Mouse (Mus musculus): ENCODE results near the gene Astn2.

DNA sequence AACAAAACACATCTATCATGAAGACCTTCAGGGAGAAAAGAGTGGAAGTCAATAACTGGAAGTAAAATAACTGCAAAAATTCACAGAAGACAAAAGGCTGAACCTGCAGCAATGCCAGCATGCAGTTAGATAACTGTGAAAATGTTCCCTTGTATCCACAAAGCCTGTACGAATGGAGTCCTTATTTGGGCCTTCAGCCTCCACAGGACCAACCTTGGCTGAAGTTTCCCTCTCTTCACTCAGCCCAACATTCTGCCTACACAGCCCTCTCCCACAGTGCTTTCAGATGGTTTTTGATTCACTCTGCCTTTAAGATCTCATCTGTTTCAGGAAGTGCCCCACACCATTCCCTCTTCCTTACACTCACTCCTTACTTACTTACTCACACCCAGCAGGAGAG, 376.5 kb downstream of the Astn2 start:
- TF ChIP-seq CTCF (IDR thresholded peaks at IDR 0.05; ENCODE audit: insufficient read depth, low read depth, low read length) (no peak), POLR2A (IDR thresholded peaks at IDR 0.05; ENCODE audit: insufficient read depth, low read depth, low read length) (no peak)
